Mouse (Mus musculus) kidney, adult 2 months (tissue): ENCODE results near the gene E4f1.

Experiments used
- CTCF ChIP-seq: fragments of 200-500 bp; conservative IDR thresholded peaks from 2 replicates; pipeline ENCODE4 v1.5.1; 2011; ENCODE audit warnings: low read depth, mild to moderate bottlenecking, control low read depth, low read length, moderate library complexity, mixed read lengths; ENCODE audit not compliant: insufficient read depth, insufficient read length
- POLR2A ChIP-seq: fragments of 200-500 bp; IDR thresholded peaks from one replicate; pipeline ENCODE4 v1.6.1; 2011; ENCODE audit warnings: low read depth, low read length, control low read depth

- TF ChIP-seq CTCF (no peak), POLR2A (no peak)
Measured at GRCm38 (mm10) chr17:24488662-24489264, 18.6 kb upstream of the E4f1 start.
